Mouse (Mus musculus): ENCODE data around the gene Nr1d1.
"Not testable (repeated sequence)": the region's sequence is repeated elsewhere in the genome, so short reads cannot be mapped to it uniquely, and the experiment has no call there.

The Nr1d1 gene

DNA sequence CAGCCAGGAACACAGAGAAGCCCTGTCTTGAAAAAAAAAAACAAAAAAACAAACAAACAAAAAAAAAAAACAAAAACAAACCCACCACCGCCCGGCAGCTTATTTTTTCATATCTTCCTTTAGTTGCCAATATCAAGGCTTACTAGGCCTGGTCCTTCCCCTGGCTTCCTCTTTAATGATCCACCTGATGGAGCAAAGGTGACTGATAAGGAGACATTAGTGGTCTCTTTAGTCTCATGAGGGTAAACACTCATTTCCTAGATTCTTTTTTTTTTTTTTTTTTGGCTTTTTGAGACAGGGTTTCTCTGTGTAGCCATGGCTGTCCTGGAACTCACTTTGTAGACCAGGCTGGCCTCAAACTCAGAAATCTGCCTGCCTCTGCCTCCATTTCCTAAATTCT is 37.9 kb downstream of the Nr1d1 start:
- not testable (repeated sequence) for DNase-seq (ENCODE audit: low read depth, low spot score)

DNA sequence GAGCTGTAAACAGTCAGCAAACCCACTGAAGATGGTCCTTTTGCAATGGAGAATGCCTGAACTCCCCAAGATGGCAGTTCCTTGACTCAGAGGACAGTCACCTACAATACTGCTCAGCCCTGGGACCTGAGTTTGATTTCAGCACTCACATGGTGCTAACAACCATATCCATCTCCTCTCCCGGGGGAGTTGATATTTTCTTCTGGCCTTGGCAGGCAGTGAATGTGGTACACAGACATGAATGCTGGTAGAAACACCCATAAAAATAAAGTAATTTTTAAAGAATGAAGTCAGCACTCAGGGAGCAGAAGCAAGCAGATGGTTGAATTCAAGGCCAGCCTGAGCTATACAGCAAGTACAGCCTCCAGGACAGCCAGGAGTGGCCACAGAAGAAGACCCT is 39.0 kb downstream of the Nr1d1 start:
- DNase-seq (ENCODE audit: low read depth, low spot score): no peak

DNA sequence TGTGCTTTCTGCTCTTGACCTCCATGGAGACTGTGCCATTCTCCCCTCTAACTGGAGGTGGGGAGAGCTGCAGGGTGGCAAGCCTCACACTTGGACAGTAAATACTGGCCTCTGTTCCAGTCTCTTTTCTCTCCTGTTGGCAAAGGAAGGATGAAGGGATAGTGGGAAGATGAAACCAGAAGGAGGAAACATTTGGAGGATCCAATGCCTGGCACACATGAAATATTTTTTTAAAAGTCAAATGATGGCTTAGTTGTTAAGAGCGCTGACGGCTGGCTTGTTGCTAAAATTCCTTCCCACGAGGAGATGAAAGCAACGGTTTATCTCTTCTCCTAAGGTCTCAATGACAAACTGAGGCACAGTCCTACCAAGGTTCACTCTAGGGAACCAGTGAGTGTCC is 40.0 kb downstream of the Nr1d1 start:
- no peak for DNase-seq (ENCODE audit: low read depth, low spot score)

GRCm38 (mm10) chr11:98734020-98734419 is 41.1 kb downstream of the Nr1d1 start:
- no peak for DNase-seq (ENCODE audit: low read depth, low spot score)

DNA sequence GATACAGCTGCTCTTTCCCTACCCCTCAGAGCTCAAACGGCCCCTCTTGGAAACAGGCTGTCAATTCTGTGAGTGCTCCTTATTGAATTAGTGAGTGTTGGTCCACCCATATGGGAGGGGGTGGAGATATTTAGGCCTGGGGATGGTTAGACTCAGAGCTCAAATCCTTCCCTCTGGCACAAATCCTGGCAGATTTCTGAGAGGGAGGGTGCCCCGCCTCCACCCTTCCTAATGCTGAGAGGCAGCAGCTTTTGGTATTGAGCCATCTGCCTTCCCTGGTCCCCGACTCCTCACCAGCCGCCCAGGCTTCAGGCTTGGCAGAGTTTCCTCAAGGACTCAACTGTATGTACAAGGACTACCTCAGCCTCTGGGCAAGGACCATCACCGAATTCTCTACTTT is 44.0 kb downstream of the Nr1d1 start:
- DNase-seq (ENCODE audit: low read depth, low spot score): no peak

GRCm38 (mm10) chr11:98730727-98731126 is 44.4 kb downstream of the Nr1d1 start:
- no peak for DNase-seq (ENCODE audit: low read depth, low spot score)

GRCm38 (mm10) chr11:98729119-98729588 is 46.0 kb downstream of the Nr1d1 start, which contains the start of gene Med24:
Gene Med24, minus strand, starts transcription at chr11:98729435.
- peak; percentile 93 for DNase-seq (ENCODE audit: low read depth, low spot score)

- DNase-seq (ENCODE audit: low read depth, low spot score): no peak
Observed at GRCm38 (mm10) chr11:98725926-98726506, 49.1 kb downstream of the Nr1d1 start.

DNA sequence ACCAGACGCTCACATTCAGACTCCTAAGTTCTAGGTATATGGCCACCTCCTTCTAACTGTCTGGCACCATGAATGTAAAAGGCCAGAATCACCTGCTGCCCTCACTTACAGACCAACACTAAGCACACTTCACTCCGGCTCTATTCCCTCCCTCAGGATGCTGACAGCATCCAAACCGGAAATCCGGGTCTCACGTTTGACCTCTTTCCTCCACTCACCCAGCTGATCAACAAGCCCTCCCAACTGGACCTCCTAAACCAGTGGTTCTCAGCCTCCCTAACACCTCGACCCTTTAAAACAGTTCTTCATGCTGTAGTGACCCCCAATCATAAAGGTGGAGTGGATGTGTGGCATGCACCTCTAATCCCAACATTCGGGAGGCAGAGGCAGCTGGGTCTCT is 52.0 kb downstream of the Nr1d1 start:
- DNase-seq (ENCODE audit: low read depth, low spot score): no peak

- DNase-seq (ENCODE audit: low read depth, low spot score): no peak
Observed at GRCm38 (mm10) chr11:98721458-98722226, 53.5 kb downstream of the Nr1d1 start.

GRCm38 (mm10) chr11:98720756-98721155 is 54.4 kb downstream of the Nr1d1 start:
- DNase-seq (ENCODE audit: low read depth, low spot score): no peak
